Mouse (Mus musculus) macrophage (primary cell): ENCODE measurements around the gene Wfdc15a. TPM values are rescaled to one million over a fixed set of nuclear protein-coding genes. Genes with fewer than 3 reads are reported as not detected.
"Not testable (repeated sequence)": the region's sequence is repeated elsewhere in the genome, so short reads cannot be mapped to it uniquely, and the experiment has no call there.

Experiments used
- H3K27ac ChIP-seq: fragments of 350-480 bp; formaldehyde crosslinking; 2 replicates; pipeline ENCODE4 v1.9.0; 2021
- H3K36me3 ChIP-seq: fragments of 350-480 bp; formaldehyde crosslinking; 2 replicates; pipeline ENCODE4 v1.9.0; 2021; ENCODE audit errors: inconsistent target
- H3K4me3 ChIP-seq: fragments of 350-480 bp; formaldehyde crosslinking; 2 replicates; pipeline ENCODE4 v1.9.0; 2021; ENCODE audit errors: inconsistent target
- H3K79me2 ChIP-seq: fragments of 350-480 bp; formaldehyde crosslinking; 2 replicates; pipeline ENCODE4 v1.9.0; 2021; ENCODE audit errors: inconsistent target
- WGBS: methylation state at CpG from one replicate; pipeline ENCODE4 v1.1.7; 2026; ENCODE audit warnings: inconsistent platforms; ENCODE audit not compliant: missing documents; 5-methylcytosine and 5-hydroxymethylcytosine counted together
- polyA plus RNA-seq: library from polyadenylated mRNA; stranded (reverse); fragments of 250-400 nt; gene quantifications from 3 replicates; pipeline ENCODE4 v1.2.4, GENCODE M21; 2018; ENCODE audit warnings: inconsistent platforms
- total RNA-seq, 78 experiments: library from RNA; depleted of rRNA; stranded (reverse); fragments of 250-400 nt; gene quantifications; 1 replicate in 9 of 78; 2 replicates in 24 of 78; 3 replicates in 43 of 78; 4 replicates in 2 of 78; pipeline ENCODE4 v1.2.4; 2018; ENCODE audit warnings: inconsistent platforms in 56 of 78

Gene Wfdc15a
- not detected for total RNA-seq (2018; cell fraction: chromatin; rRNA removed)
- total RNA-seq (2018; cell fraction: cytosol; rRNA removed) = not detected
- not detected for total RNA-seq (2018; cell fraction: nucleus; rRNA removed)
- polyA plus RNA-seq = not detected in 3 replicates

DNA sequence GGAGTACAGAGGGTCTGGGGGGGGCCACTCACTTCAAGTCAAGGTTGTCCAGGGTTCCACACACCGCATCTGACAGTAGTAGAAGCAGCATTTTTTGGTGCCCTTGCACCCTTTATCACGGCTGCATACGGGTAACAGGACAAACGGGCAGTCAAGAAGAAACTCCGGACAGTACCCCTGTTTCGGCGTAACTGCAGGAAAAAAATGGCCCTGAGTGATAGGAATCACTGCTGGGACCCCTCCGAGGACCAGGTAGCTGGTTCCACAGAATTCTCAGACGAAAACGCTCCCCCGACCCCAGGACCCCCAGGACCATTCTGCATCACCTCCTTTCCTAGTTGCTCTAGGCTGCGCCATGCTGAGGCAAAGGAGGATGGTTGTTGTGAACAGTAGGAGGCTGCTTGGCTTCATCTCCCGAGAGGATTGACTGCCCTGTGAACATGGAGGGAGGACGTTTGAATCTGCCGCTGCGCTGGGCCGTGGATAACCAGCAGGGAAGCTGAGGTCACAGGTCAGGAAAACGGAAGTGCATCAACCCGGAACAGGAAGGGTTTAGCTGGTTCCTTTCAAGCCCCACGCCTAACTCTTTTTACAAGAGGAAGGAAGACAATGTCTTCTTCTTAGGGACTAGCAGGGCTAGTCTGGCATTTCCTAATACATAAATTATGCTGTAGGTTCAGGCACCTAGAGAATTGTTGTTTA, at the start of gene Wfdc15a:
Wfdc15a (minus strand) TSS at position 505 of the 702 bp plus-strand sequence.
- H3K4me3 ChIP-seq = no peak within 1 kb of the TSS
- H3K36me3 ChIP-seq = no peaks in the 10 kb centered on the region
- 79% methylated on average over 20 of the region's 20 CpGs for WGBS
- H3K27ac ChIP-seq = no peak within 1 kb of the TSS
- H3K79me2 ChIP-seq = no peaks in the 10 kb centered on the region

GRCm38 (mm10) chr2:164238366-164238765, 38.4 kb upstream of the Wfdc15a start, which contains the start of gene Svs2:
Gene Svs2 (minus strand): TSS chr2:164238466.
- Histone ChIP-seq H3K4me3 (no peak within 1 kb of the TSS), H3K27ac (no peak within 1 kb of the TSS), H3K79me2 (no peaks in the 10 kb centered on the region), H3K36me3 (no peaks in the 10 kb centered on the region)
- WGBS = 92% methylated on average over 3 of the region's 3 CpGs

DNA sequence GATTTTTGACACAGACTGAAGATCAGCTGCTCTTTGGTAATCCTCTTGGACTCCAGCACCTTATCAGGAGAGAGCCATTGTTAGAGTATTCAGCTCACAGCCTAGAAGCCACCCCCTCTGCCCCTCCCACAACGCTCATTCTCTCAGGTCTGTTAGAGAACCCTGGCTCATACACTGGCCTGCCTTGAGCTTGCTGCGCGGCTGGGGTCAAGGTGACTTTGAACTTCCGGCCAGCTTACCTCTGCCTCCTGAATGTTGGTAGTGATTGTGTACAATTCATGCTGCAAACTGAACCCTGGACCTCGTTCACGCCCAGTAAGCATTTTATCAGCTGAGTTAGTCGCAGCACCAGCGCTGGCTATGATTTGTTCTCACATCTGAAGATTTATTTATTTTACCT, 32.7 kb upstream of the Wfdc15a start:
- 95% methylated on average over 8 of the region's 8 CpGs for WGBS
- H3K79me2 ChIP-seq = no peaks in the 10 kb centered on the region
- H3K27ac ChIP-seq = no peak overlapping the region
- H3K36me3 ChIP-seq = no peaks in the 10 kb centered on the region
- no peak overlapping the region for H3K4me3 ChIP-seq

DNA sequence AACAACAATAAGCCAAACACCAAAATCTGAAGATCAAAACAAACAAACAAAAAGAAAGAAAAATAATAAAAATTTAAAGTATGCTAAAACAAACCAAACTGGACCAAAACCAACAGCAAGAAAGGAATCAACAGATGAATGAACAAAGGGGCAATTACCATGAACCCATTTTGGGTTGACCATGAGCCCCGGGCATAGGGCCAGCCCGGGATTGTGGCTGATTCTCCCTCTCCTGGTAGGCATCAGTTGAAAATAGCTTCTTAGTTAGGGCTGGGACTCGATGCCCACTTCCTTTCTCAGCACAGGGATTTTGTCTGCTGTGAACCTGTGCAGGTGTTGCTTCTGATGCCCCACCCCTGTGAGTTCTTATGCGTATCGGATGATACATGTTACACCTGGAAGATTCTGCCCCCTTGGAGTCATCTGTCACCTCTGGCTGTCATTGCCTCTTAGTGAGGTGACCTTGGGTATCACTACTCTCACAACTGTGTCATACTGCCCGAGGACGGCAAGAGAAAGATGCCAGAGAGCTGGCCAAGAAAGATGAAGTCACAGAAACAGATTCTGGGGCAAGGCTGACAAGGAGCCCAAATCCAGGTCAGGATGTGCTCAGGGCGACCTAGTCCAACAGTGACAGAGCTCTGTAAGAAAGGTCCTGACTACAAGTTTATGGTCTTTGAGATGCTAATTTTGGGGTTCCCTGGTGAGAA, 28.6 kb upstream of the Wfdc15a start:
- Histone ChIP-seq H3K79me2 (no peaks in the 10 kb centered on the region), H3K27ac (no peak overlapping the region), H3K4me3 (no peak overlapping the region), H3K36me3 (no peaks in the 10 kb centered on the region)
- 82% methylated on average over 8 of the region's 8 CpGs for WGBS

DNA sequence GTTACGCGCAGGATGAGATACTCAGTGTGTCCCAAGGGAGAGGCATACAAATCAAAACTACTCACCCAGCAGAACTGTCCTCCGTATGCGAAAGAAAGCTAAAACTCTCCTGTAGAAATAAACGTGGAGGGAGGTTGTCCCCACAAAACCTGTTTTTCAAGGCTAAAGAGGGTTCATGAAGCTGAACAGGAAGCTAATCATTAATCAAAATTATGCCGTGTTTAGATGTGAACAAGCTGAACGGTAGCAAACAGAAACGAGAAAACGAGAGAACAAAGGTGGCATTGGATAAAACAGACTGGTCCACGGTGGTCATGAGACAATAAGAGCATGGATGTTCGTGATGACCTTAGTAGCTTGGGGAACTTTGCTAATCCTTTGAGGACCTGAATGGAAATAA, 21.6 kb upstream of the Wfdc15a start, which contains the start of gene Wfdc15b:
Wfdc15b (minus strand) TSS at position 139 of the 400 bp plus-strand sequence.
- Histone ChIP-seq H3K79me2 (no peaks in the 10 kb centered on the region), H3K27ac (no peak within 1 kb of the TSS), H3K36me3 (no peaks in the 10 kb centered on the region), H3K4me3 (no peak within 1 kb of the TSS)
- whole genome bisulfite sequencing = 62% methylated on average over 11 of the region's 11 CpGs

- H3K4me3 ChIP-seq = no peak overlapping the region
- H3K79me2 ChIP-seq = no peaks in the 10 kb centered on the region
- H3K36me3 ChIP-seq = no peaks in the 10 kb centered on the region
- no peak overlapping the region for H3K27ac ChIP-seq
- 91% methylated on average over 9 of the region's 9 CpGs for WGBS
Measured at GRCm38 (mm10) chr2:164219295-164219694, 19.4 kb upstream of the Wfdc15a start.

- H3K27ac ChIP-seq = no peak overlapping the region
- no peak overlapping the region for H3K4me3 ChIP-seq
- WGBS = 85% methylated on average over 5 of the region's 5 CpGs
- no peaks in the 10 kb centered on the region for H3K36me3 ChIP-seq
- H3K79me2 ChIP-seq = no peaks in the 10 kb centered on the region
Measured at GRCm38 (mm10) chr2:164212711-164213110, 12.8 kb upstream of the Wfdc15a start.

- no peaks in the 10 kb centered on the region for H3K79me2 ChIP-seq
Measured at GRCm38 (mm10) chr2:164210892-164211291, 11.0 kb upstream of the Wfdc15a start.

DNA sequence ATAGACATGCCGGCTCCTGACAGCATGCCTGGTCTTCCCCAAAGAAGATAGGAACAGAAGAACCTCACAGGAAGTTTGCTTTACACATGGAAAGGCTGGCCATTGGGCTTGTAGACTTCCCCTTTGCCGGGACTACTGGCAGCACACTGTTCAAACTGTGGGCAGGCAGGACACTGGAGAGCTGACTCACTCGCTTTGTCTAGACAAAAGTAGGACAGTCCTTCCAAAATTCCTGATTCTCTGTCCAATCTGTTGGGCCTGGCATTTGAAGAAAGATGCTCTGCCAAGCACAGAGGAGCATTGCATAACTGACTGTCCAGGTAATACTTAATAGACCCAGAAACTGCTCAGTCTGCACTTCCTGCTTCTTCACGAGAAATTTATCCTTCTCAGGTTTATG, 6.7 kb upstream of the Wfdc15a start:
- H3K79me2 ChIP-seq = no peaks in the 10 kb centered on the region
- H3K27ac ChIP-seq = no peak overlapping the region
- H3K4me3 ChIP-seq = no peak overlapping the region
- H3K36me3 ChIP-seq = no peaks in the 10 kb centered on the region
- WGBS = 55% methylated on average over 4 of the region's 4 CpGs

More at GRCm38 (mm10) chr2:164210892-164211291, 11.0 kb upstream of the Wfdc15a start:
- Histone ChIP-seq H3K36me3 (no peaks in the 10 kb centered on the region), H3K4me3 (no peak overlapping the region), H3K27ac (no peak overlapping the region)
- WGBS = 96% methylated on average over 4 of the region's 4 CpGs

DNA sequence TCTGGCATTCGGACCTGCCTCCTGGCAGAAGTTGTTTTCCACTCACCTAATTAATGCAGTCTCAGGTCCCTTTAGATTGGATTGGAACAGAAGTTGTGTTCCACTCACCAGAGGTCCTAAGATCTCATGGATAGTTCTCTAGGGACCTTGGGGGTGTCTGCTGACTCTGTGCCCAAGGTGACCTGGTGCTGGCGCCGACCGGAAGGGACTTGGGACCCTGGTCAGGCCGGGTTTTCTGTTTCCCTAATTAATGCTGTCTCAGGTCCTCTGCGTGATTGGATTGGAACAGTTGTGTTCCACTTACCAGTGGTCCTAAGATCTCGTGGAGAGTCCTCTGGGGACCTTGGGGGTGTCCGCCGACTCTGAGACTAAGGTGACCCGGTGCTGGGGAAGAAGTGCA, 6.1 kb upstream of the Wfdc15a start:
- H3K27ac ChIP-seq, H3K36me3 ChIP-seq, H3K79me2 ChIP-seq, H3K4me3 ChIP-seq: not testable (repeated sequence)
- WGBS = 95% methylated on average over 10 of the region's 10 CpGs

- WGBS = 87% methylated on average over 5 of the region's 5 CpGs
- H3K36me3 ChIP-seq = no peaks in the 10 kb centered on the region
- no peaks in the 10 kb centered on the region for H3K79me2 ChIP-seq
- no peak overlapping the region for H3K27ac ChIP-seq
- no peak overlapping the region for H3K4me3 ChIP-seq
Measured at GRCm38 (mm10) chr2:164196700-164196990, 3.3 kb downstream of the Wfdc15a start.

GRCm38 (mm10) chr2:164195971-164196699, 3.8 kb downstream of the Wfdc15a start:
- Histone ChIP-seq H3K4me3 (no peak overlapping the region), H3K27ac (no peak overlapping the region), H3K79me2 (no peaks in the 10 kb centered on the region), H3K36me3 (no peaks in the 10 kb centered on the region)
- WGBS = 86% methylated on average over 5 of the region's 5 CpGs

GRCm38 (mm10) chr2:164194959-164195630, 4.8 kb downstream of the Wfdc15a start:
- no peak overlapping the region for H3K27ac ChIP-seq
- H3K4me3 ChIP-seq = no peak overlapping the region
- H3K79me2 ChIP-seq = no peaks in the 10 kb centered on the region
- no peaks in the 10 kb centered on the region for H3K36me3 ChIP-seq
- 85% methylated on average over 5 of the region's 5 CpGs for WGBS

DNA sequence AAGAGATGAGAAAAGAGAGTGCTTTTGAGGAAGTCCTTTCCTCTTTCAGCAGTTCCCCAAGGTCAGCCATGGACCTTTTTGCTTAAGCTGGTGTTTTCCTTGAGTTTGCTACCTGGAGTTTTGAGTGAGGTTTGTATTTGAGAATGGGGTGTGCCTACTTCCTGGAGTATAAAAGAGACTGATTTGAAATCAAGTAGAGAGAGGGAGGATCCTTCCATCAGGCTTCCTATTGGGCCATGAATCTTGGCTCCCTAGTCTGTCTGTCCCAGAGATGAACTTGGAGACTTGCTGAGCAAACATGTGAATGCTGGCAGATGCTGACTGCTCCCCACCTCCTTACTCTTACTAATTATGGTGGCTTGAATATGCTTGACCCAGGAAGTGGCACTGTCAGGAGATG, 7.7 kb downstream of the Wfdc15a start:
- Histone ChIP-seq H3K36me3 (no peaks in the 10 kb centered on the region), H3K27ac (no peak overlapping the region), H3K79me2 (no peaks in the 10 kb centered on the region), H3K4me3 (no peak overlapping the region)
